Mouse (Mus musculus): ENCODE data around the gene Parp2. TPM values are rescaled to one million over a fixed set of nuclear protein-coding genes. Genes with fewer than 3 reads are reported as not detected.
"Not testable (repeated sequence)": the region's sequence is repeated elsewhere in the genome, so short reads cannot be mapped to it uniquely, and the experiment has no call there.

The Parp2 gene
- polyA plus RNA-seq, 1 experiment from 2014 or later: 64.7 TPM

DNA sequence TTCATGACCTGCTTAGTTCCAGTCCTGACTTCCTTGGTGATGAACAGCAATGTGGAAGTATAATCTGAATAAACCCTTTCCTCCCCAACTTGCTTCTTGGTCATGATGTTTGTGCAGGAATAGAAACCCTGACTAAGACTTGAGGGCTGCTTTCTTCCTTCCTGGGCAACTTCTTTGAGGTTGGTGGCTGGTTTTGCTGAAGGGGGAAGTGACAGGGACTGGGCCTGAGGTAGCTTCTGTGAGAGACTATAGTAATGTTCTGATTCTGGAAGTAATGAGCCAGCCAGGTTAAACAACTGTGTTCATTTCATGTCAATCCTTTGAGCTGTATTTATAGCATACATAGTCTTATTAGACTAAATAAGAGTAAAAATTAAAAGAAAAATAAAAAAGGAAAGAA, 57.4 kb downstream of the Parp2 start:
- not testable (repeated sequence) for H3K4me1 ChIP-seq (replicated peaks; ENCODE audit: control insufficient read depth, insufficient read depth, low read length); ATAC-seq (ENCODE audit: low read depth); H3K4me2 ChIP-seq (ENCODE audit: low read depth, low read length); H3K27me3 ChIP-seq (ENCODE audit: control insufficient read depth, insufficient read depth, low read depth, low read length); H3K9me3 ChIP-seq (ENCODE audit: control insufficient read depth, low read length); H3K27ac ChIP-seq (ENCODE audit: low read length); H3K4me3 ChIP-seq (ENCODE audit: low read length); H3K9ac ChIP-seq (ENCODE audit: low read length); H3K36me3 ChIP-seq (ENCODE audit: control insufficient read depth, insufficient read depth, low read length)

DNA sequence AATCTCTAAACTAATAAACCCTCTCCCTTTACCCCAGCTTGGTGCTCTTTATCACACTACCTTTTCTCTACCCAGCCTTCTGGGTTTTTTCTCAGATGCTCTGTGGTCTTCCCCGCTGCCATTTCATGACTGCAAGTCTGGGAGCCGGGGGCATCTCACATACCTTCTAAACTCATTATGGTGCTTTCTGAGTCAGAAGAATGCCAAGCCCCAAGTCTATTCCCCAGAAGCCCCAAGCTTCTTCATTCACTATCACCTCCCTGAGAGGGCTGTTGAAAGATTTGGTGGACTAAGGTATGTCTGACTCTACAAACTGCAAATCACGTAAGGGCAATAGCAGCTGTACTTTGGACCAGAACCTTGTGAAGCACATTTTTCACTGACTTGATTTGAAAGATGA, 59.3 kb downstream of the Parp2 start:
- no peak for ATAC-seq (ENCODE audit: low read depth)
- Histone ChIP-seq H3K9ac (ENCODE audit: low read length) (no peak overlapping the region), H3K4me3 (ENCODE audit: low read length) (no peak overlapping the region), H3K27me3 (ENCODE audit: control insufficient read depth, insufficient read depth, low read depth, low read length) (no peaks in the 10 kb centered on the region), H3K9me3 (ENCODE audit: control insufficient read depth, low read length) (no peaks in the 10 kb centered on the region), H3K36me3 (ENCODE audit: control insufficient read depth, insufficient read depth, low read length) (no peaks in the 10 kb centered on the region; the same call in 1 of the 2 replicates), H3K4me1 (replicated peaks; ENCODE audit: control insufficient read depth, insufficient read depth, low read length) (peaks cover 3% of the 10 kb centered on the region; the same call in 1 of the 2 replicates), H3K27ac (ENCODE audit: low read length) (no peak overlapping the region), H3K4me2 (ENCODE audit: low read depth, low read length) (no peak overlapping the region)
- 89% methylated on average over 3 of the region's 3 CpGs for WGBS

DNA sequence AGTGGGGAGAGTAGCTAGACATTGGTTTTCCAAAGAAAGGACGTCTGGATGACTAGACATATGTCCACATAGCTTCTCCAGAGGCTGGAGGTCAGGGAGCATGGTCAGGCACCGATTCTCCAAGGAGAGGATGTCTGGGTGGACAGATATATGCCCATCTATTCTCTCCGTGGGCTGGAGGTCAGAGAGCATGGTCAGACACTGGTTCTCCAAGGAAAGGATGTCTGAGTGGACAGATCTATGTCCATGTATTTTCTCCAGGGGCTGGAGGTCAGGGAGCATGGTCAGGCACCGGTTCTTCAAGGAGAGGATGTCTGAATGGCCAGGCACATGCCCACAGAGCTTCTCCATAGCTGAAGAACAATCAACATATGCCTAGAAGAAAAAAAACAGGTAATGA, 60.6 kb downstream of the Parp2 start:
- Histone ChIP-seq H3K4me3 (ENCODE audit: low read length) (no peak overlapping the region), H3K36me3 (ENCODE audit: control insufficient read depth, insufficient read depth, low read length) (no peaks in the 10 kb centered on the region; the same call in 1 of the 2 replicates), H3K4me2 (ENCODE audit: low read depth, low read length) (no peak overlapping the region), H3K27ac (ENCODE audit: low read length) (no peak overlapping the region), H3K4me1 (replicated peaks; ENCODE audit: control insufficient read depth, insufficient read depth, low read length) (peaks cover 3% of the 10 kb centered on the region; the same call in 1 of the 2 replicates), H3K9ac (ENCODE audit: low read length) (no peak overlapping the region), H3K27me3 (ENCODE audit: control insufficient read depth, insufficient read depth, low read depth, low read length) (no peaks in the 10 kb centered on the region), H3K9me3 (ENCODE audit: control insufficient read depth, low read length) (no peaks in the 10 kb centered on the region)
- WGBS: 80% methylated on average over 4 of the region's 4 CpGs
- no peak for ATAC-seq (ENCODE audit: low read depth)

DNA sequence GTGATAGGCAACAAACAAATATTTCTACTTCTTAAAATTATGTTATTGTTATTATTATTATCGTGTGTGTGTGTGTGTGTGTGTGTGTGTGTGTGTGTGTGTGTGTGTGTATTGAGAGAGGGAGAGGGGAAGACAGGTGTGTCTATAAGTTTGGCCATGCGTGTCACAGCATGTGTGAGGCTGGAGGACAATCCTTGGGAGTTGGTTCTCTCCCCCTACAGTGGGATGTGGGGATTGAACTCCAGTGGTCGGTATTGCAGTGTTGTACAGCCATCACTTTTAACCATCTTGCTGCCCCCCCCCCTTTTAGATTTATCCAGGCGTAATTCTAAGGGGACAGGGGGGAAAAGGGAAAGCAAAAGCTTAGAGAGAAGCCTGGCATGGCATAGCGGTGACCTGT, 61.0 kb downstream of the Parp2 start:
- no peaks in the 10 kb centered on the region for H3K36me3 ChIP-seq (ENCODE audit: control insufficient read depth, insufficient read depth, low read length)
- 92% methylated on average over 5 of the region's 5 CpGs for WGBS
- no peak overlapping the region for H3K4me2 ChIP-seq (ENCODE audit: low read depth, low read length)
- H3K27me3 ChIP-seq (ENCODE audit: control insufficient read depth, insufficient read depth, low read depth, low read length): no peaks in the 10 kb centered on the region
- H3K9me3 ChIP-seq (ENCODE audit: control insufficient read depth, low read length): no peaks in the 10 kb centered on the region
- no peak for ATAC-seq (ENCODE audit: low read depth)
- H3K4me3 ChIP-seq (ENCODE audit: low read length): no peak overlapping the region
- H3K9ac ChIP-seq (ENCODE audit: low read length): no peak overlapping the region
- peaks cover 3% of the 10 kb centered on the region; the same call in 1 of the 2 replicates for H3K4me1 ChIP-seq (replicated peaks; ENCODE audit: control insufficient read depth, insufficient read depth, low read length)
- no peak overlapping the region for H3K27ac ChIP-seq (ENCODE audit: low read length)

DNA sequence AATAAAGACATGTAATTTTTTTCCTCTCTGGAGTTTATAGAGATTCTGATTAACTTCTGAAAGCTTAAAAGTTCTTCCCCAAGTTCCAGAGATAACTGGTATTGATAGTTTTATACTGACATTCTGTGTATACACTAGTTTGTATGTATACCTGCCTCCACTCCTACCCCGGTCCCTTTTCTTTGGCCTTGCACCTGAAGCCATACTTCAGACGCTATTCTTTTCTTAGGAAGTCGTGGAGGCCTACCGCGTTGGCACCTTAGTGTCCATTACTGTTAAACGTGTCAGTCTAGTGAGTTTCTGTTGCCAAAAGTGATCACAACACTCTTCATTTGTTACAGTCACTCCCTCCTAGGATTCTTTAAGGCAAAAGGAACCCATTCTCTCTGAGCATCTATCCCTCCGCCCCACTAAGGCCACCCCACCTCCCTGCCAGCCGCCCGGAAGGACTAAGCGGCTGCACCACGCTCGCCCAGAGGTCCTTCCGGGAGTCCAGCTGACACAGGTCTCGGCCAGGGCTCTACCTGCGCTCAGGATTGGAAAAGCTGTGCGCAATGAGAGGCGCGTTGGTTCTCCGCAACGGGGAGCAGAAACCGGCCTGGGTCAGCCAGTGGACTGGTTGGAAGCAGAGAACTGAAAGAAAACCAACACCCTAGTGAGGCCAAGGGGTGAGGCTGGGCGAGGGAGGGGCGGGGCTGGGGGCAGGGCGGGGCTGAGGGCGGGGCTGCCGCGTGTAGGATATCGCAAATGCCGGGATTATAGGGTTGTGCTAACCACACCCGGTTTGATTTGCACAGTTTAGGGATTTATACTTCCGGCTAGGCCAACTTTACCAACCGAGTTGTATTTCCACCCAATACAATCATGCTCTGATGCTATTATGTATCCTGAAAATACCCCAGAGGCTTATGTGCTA, 62.5 kb downstream of the Parp2 start, which contains the start of gene Tep1:
Gene Tep1 (minus strand): TSS at position 672 of the 916 bp plus-strand sequence.
- no peaks in the 10 kb centered on the region for H3K27me3 ChIP-seq (ENCODE audit: control insufficient read depth, insufficient read depth, low read depth, low read length)
- H3K27ac ChIP-seq (ENCODE audit: low read length): peak within 1 kb of the TSS; percentile 82
- peak within 1 kb of the TSS; percentile 75 for H3K9ac ChIP-seq (ENCODE audit: low read length)
- 8% methylated on average over 32 of the region's 32 CpGs for WGBS
- no peaks in the 10 kb centered on the region for H3K36me3 ChIP-seq (ENCODE audit: control insufficient read depth, insufficient read depth, low read length)
- peak; percentile 95 for ATAC-seq (ENCODE audit: low read depth)
- H3K4me3 ChIP-seq (ENCODE audit: low read length): peak within 1 kb of the TSS; percentile 64
- H3K4me2 ChIP-seq (ENCODE audit: low read depth, low read length): peak within 1 kb of the TSS; percentile 58
- no peaks in the 10 kb centered on the region for H3K9me3 ChIP-seq (ENCODE audit: control insufficient read depth, low read length)
- H3K4me1 ChIP-seq (replicated peaks; ENCODE audit: control insufficient read depth, insufficient read depth, low read length): peaks cover 3% of the 10 kb centered on the region; the same call in 1 of the 2 replicates

DNA sequence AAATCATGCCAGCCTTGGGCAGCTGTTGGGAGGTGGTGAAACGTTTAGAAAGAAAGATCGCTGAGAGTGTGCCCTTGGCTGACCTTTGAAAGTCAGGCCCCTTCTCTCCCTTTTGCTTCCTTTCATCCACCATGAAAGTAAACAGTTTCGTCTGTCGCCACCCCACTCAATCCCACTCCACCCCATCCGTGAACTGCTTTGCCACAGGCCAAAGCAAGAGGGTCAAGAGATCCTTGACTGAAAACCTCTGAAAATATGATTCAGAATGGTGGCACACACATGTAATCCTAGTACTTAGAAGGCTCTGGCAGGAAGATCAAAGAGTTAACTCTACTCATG, 63.1 kb downstream of the Parp2 start:
- H3K9ac ChIP-seq (ENCODE audit: low read length): peak overlapping the region; percentile 75
- no peaks in the 10 kb centered on the region for H3K36me3 ChIP-seq (ENCODE audit: control insufficient read depth, insufficient read depth, low read length)
- H3K4me2 ChIP-seq (ENCODE audit: low read depth, low read length): peak overlapping the region; percentile 58
- peaks cover 3% of the 10 kb centered on the region; the same call in 1 of the 2 replicates for H3K4me1 ChIP-seq (replicated peaks; ENCODE audit: control insufficient read depth, insufficient read depth, low read length)
- ATAC-seq (ENCODE audit: low read depth): peak; percentile 34; the same call in 1 of the 2 replicates
- peak overlapping the region; percentile 82 for H3K27ac ChIP-seq (ENCODE audit: low read length)
- no peaks in the 10 kb centered on the region for H3K27me3 ChIP-seq (ENCODE audit: control insufficient read depth, insufficient read depth, low read depth, low read length)
- no peaks in the 10 kb centered on the region for H3K9me3 ChIP-seq (ENCODE audit: control insufficient read depth, low read length)
- peak overlapping the region; percentile 64 for H3K4me3 ChIP-seq (ENCODE audit: low read length)
- 8% methylated on average over 5 of the region's 5 CpGs for WGBS

Other genes with a start within 250 kb of the Parp2 start
- gene Olfr744, start 193.0 kb upstream of the Parp2 start, polyA plus RNA-seq (2015; fragmentation: Nextera tagmentation; extraction: Ambion mirVana): not detected in 2 replicates
- gene Olfr745, start 168.5 kb upstream of the Parp2 start, polyA plus RNA-seq (2015; fragmentation: Nextera tagmentation; extraction: Ambion mirVana): not detected in 2 replicates
- not detected in 2 replicates for gene Olfr746, start 160.8 kb upstream of the Parp2 start, polyA plus RNA-seq (2015; fragmentation: Nextera tagmentation; extraction: Ambion mirVana)
- not detected in 2 replicates for gene Olfr747, start 114.6 kb upstream of the Parp2 start, polyA plus RNA-seq (2015; fragmentation: Nextera tagmentation; extraction: Ambion mirVana)
- gene Olfr748, start 100.5 kb upstream of the Parp2 start, polyA plus RNA-seq (2015; fragmentation: Nextera tagmentation; extraction: Ambion mirVana): not detected in 2 replicates
- not detected in 2 replicates for gene Olfr749, start 62.7 kb upstream of the Parp2 start, polyA plus RNA-seq (2015; fragmentation: Nextera tagmentation; extraction: Ambion mirVana)
- gene Ttc5, start 22.3 kb upstream of the Parp2 start, polyA plus RNA-seq (2015; fragmentation: Nextera tagmentation; extraction: Ambion mirVana): 68.6 and 71.7 TPM in 2 replicates
- gene Ccnb1ip1, start 109 bp upstream of the Parp2 start, polyA plus RNA-seq (2015; fragmentation: Nextera tagmentation; extraction: Ambion mirVana): not detected in 2 replicates
- 6.0 and 6.2 TPM in 2 replicates for gene Tep1, start 62.7 kb downstream of the Parp2 start, polyA plus RNA-seq (2015; fragmentation: Nextera tagmentation; extraction: Ambion mirVana)
- gene Klhl33, start 89.7 kb downstream of the Parp2 start, polyA plus RNA-seq (2015; fragmentation: Nextera tagmentation; extraction: Ambion mirVana): 0.59 TPM in 2 replicates
- 153 and 171 TPM in 2 replicates for gene Osgep, start 117.1 kb downstream of the Parp2 start, polyA plus RNA-seq (2015; fragmentation: Nextera tagmentation; extraction: Ambion mirVana)
- gene Apex1, start 117.1 kb downstream of the Parp2 start, polyA plus RNA-seq (2015; fragmentation: Nextera tagmentation; extraction: Ambion mirVana): 171 and 177 TPM in 2 replicates
- gene Pip4p1, start 123.0 kb downstream of the Parp2 start, polyA plus RNA-seq (2015; fragmentation: Nextera tagmentation; extraction: Ambion mirVana): 47.1 and 48.4 TPM in 2 replicates
- gene Pnp, start 123.2 kb downstream of the Parp2 start, polyA plus RNA-seq (2015; fragmentation: Nextera tagmentation; extraction: Ambion mirVana): 68.8 and 73.1 TPM in 2 replicates
- not detected in 2 replicates for gene Gm49342, start 136.7 kb downstream of the Parp2 start, polyA plus RNA-seq (2015; fragmentation: Nextera tagmentation; extraction: Ambion mirVana)
- 0.46 and 0.88 TPM in 2 replicates for gene Pnp2, start 148.2 kb downstream of the Parp2 start, polyA plus RNA-seq (2015; fragmentation: Nextera tagmentation; extraction: Ambion mirVana)
- 0.26 and 0.31 TPM in 2 replicates for gene Rnase10, start 199.9 kb downstream of the Parp2 start, polyA plus RNA-seq (2015; fragmentation: Nextera tagmentation; extraction: Ambion mirVana)
- gene Rnase9, start 234.0 kb downstream of the Parp2 start, polyA plus RNA-seq (2015; fragmentation: Nextera tagmentation; extraction: Ambion mirVana): not detected in 2 replicates
- not detected in 2 replicates for gene Rnase11, start 242.3 kb downstream of the Parp2 start, polyA plus RNA-seq (2015; fragmentation: Nextera tagmentation; extraction: Ambion mirVana)
- gene Rnase12, start 249.8 kb downstream of the Parp2 start, polyA plus RNA-seq (2015; fragmentation: Nextera tagmentation; extraction: Ambion mirVana): 0.34 TPM in 1 of 2 replicates, not detected in the other